Mouse (Mus musculus) spleen, postnatal 36 days (tissue): ENCODE data around the gene Defb35.
"Not testable (repeated sequence)": the region's sequence is repeated elsewhere in the genome, so short reads cannot be mapped to it uniquely, and the experiment has no call there.

Source experiments
- DNase-seq, 2 experiments: peaks; one replicate each; pipeline ENCODE4 v3.0.0; 2022; ENCODE audit warnings: low spot score in 2 of 2, mixed read lengths in 1 of 2

Gene Defb35

DNA sequence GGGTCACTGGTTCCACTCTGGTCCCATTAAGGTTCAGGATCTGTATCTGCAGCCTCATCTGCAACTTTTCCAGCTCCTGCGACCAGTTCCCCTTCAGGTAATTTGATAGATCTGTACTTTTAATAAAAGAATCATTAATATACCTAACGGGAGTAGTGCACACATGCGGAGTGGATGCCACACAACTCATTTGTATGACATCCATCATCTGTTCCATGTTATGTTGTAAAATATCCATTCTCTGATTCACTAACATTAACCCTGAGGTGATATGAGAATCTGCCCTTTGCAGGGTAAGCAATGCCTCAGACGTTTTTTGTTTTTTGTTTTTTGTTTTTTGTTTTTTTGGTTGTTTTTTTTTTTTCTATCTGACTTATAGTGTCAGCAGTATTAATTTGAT, at the start of gene Defb35:
Defb35 (plus strand) TSS at position 301 of the 400 bp plus-strand sequence.
- not testable (repeated sequence) for DNase-seq

DNA sequence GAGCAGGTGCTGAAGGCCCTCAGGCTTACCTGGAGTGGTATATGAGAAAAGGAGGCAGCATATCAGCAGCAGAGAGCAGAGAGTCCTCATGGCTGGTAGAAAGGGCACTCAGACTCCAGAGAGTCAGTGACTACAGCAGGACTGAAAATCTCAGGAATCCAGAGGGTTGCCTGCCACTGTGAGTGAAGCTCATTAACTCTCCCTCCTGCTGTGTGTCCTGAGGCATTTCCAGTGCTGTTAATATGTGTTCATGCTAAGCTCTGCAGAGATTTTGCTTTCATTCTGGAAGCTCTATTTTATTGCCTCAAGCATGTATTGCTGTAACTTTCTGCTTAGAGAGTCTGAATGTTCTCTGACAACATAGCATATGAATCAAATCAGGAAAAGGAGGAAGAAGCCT, 31.9 kb upstream of the Defb35 start, which contains the start of gene Defb11:
Defb11 (minus strand) TSS at position 123 of the 400 bp plus-strand sequence.
- DNase-seq, result not testable (repeated sequence)

DNA sequence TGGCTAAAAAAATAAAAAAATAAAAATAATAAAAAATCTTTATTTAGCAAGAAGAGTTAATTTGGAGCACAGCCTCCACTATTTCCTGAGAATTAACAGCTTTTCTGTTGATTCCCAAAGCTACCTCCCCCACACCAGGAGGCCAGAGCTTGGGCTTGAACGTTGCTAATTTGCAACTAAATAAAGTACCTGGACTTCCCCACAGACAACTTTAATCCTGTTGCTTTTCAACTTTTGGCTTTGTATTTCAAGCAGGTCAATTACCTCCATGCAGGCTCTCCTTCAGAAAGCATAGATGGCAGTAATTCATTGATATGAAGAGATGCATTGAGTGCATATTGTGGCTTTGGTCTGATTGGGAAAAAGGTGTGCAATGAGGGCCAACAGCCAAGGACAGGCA, 26.2 kb upstream of the Defb35 start:
- DNase-seq, result no peak

DNA sequence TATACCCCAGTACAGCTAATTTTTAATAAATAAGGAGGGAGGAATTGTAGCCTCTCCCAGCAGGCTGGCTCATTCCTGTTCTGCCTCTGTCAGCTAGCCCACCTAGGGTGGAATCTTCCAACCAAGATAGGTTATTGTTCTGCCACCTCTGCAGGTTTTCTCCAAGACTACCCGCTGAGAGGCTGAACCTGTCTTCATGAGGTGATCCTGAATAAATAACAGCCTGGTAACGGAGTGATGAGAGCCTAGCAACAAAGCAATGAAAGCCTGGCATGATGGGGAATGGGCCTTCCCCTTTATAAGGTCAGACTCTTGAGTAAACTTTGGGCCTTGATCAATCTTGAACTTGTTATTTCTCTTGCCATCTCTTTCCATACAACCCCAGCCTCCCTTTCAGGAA, 25.6 kb upstream of the Defb35 start:
- DNase-seq, result no peak

DNA sequence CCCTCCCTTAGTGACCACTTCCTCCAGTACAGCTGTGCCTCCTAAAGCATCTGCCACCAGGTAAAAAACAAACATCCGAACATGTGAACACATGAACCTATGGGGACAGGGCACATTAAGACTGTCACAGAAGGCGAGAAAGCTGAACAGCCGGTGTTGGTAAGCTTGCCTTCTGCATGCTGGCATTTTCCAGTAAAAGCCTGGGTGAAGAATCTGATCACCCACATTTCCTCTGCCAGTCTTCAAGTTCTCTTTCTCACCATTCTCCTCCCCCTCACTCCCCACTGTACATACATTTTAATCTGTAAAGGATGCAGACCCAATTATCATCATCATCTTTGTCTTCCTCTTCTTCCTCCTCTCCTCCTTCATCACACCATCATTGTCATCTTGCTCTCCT, 22.5 kb upstream of the Defb35 start:
- no peak for DNase-seq

DNA sequence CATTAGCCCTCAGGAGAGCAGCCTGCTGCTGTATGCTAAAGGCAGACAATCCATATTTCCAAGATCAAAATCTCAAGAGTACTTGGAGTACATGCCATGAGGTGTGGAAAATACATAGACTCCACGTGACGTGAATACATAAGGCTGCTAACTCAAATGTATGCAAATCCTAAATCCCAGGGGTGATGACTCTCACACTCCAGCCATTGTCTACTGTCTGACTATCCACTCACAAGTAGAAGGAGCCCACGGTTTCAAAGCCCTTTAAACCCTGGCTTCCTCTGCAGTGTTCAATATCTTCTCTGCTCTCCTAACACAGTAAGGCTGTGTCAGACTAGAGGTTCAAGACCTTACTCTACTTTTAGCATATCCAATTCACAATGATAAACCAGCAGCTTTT, 7.4 kb upstream of the Defb35 start:
- not testable (repeated sequence) for DNase-seq

DNA sequence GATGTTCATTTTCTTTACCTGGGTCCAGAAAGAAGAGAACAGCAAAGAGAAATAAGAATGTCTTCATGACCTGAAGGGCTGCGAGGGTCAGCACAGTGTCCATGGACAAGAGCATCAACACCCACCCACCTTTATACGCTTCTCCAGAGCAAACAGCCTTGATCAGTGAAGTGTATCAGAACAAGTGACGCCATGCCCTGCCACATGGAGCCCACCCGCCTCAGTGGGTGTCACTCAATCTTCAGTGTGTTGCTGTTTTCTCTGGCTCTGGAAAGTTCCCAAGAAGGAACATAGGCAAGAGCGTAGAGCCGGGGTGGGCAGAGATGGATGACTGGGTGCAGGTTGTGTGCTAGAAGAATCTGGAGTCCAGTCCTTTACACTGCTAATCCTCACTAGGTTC, 5.5 kb upstream of the Defb35 start, which contains the start of gene Defb15:
Defb15 (minus strand) TSS at position 101 of the 400 bp plus-strand sequence.
- DNase-seq, result no peak

DNA sequence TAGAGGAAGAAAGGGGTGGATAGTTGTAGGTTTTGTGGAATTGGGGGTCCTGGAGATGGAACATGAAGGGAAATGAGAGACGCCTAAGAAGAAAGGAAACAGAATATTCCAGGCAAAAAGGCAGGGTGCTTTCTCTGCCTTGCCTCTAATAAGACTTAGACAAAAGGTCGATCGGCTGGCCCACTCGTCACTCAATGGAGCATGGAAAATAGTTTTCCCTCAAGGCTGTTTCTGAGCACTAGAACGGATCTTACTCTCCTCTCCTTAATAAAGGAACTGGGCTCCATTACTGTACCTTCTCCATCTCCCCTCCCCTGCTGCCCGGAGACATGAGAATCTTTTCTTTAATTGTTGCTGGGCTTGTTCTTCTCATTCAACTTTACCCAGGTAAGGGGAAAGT, 8.3 kb downstream of the Defb35 start, which contains the start of gene Defb13:
Defb13 (plus strand) TSS at position 301 of the 400 bp plus-strand sequence.
- no peak for DNase-seq

DNA sequence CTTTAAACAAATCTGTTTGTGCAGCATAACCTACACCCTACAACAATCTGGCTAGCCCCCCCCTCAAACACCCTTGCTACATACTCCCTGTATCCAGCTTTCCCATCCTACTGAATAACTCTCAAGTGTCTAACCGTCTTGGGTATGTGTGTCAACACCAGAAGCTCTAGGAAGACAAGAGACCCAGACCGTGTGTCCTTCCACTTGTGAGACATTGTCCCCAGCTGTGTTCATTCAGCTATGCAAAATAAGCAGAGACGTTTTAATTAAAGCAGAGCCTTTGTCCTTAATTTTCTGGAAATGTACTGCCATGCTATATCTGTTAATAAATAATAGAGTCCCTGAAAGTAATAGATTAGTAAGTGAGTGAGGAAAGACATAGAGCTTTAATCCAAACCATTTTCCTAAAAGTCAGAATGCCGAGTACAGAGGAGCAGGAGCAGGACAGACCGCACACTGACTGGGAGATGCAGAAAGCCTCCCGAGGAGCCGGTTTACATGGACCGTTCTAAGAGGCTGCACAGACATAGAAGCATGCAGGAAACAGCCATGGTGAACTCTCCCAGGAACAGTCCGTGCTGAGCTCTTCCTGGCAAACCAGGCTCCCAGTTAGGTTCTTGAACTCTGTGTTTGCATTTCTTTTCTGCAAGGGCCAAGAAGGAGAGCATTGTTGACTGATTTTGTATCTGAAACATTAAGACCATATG, 9.3 kb downstream of the Defb35 start:
- no peak for DNase-seq

DNA sequence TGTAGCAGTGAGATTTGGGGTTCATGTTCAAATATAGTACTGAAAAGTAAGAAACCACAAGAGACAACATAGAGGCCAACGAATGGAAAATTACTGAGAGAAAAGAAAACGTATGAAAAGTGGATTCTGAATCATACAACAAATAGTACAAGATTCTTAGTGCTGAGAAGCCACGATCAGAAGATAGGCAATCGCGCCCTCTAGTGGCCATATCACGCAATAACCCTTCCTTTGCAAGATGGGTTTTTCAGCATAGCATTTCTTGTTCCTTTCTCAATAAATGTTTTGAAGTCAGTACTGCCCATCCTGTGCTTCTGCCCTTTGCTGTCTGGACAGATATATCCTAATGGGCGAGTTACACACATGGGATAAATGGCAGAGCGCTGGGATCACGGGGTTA, 17.2 kb downstream of the Defb35 start:
- DNase-seq, result no peak

DNA sequence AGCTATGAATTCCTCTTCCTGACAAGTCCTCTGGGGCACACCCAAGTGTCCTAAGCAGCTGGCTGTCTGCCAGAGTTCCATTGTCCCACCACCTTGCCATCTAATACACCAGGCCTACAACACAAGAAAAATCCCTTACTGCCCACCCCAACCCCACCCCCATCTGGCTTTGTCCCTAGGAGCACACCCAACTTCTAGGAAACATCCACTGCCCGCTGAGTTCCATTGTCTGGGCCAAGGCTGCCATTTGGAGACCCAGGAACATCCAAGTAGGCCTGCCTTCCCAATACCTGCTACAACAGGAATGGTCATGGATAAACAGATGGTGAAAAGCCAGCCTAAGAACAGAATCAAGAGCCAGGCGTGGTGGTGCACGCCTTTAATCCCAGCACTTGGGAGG, 18.2 kb downstream of the Defb35 start:
- no peak for DNase-seq

DNA sequence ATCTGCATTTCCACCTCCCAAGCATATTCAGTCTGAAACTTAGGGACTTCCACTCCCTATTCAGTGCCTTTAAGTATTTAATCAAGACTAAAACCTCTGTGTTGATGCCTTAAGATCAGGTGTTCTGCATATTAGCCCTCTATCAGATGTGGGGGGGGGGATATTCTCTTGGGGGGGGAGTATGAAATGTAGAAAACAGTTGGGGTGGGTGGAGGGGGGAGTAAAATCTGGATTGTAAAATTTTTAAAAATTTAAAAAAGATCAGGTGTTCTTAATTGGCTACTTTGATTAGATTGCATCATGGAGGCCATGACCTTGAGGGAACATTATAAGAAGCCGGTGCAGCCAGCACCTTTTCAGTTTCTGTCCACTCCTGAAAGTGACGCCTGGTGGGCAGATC, 20.3 kb downstream of the Defb35 start, which contains the start of gene Fam90a1a:
Fam90a1a (plus strand) TSS at position 301 of the 400 bp plus-strand sequence.
- no peak for DNase-seq

DNA sequence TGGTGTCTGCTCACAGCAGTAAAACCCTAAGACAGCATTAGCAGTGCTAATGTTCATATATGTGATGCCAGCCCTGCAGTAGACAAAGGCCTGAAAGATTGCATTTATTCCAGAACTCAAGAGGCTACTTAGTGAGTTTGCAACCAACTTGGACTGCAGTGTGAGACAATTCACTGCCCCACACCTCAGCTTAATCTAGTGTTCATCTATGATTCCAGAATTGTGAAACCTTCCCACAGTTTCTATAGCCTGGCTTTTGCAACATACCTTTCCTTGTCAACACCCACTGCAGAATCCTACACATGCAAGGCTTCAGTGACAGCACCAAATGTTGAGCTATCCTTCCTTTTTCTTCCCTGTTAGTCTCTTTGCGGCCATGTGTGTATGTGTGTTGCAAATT, 28.5 kb downstream of the Defb35 start:
- DNase-seq, result no peak

DNA sequence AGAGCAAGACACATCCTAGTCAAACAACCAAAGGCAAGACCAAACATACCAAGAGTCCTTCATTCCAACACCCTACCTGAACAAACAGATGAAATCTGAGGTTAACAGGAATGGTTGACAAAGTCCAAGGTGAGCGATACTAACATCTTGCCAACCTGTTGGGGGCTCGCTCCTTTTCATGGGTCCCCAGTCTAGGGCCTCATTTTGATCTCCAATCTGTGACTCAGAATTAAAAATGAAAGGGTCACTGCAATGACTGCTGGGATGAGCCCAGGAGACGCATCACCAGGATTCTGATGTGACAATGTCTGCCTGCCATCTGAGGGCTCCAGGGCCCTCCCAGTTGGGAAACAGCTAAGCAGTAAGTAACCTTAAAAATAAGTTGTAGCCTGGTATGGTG, 31.3 kb downstream of the Defb35 start, which contains the start of gene Ccdc70:
Ccdc70 (plus strand) TSS at position 301 of the 400 bp plus-strand sequence.
- no peak for DNase-seq

DNA sequence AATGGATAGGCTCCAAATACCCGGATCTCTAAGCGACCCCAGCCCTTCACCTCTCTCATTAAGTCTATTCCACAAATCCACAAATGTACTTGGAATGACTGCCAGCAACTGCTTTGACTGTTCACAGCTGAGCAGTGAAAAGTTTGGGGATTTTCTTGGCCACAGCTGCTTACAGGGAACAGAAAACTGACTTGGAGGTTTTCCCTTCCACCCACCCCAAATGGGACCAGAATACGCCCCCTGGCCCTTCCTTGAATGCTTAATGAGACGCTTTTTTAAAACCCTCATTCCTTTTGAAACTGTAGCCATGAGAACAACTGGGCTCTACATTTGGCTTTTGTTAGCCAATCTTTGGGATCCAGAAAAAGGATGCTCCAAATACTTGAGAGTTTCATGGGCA, 40.0 kb downstream of the Defb35 start:
- no peak for DNase-seq

DNA sequence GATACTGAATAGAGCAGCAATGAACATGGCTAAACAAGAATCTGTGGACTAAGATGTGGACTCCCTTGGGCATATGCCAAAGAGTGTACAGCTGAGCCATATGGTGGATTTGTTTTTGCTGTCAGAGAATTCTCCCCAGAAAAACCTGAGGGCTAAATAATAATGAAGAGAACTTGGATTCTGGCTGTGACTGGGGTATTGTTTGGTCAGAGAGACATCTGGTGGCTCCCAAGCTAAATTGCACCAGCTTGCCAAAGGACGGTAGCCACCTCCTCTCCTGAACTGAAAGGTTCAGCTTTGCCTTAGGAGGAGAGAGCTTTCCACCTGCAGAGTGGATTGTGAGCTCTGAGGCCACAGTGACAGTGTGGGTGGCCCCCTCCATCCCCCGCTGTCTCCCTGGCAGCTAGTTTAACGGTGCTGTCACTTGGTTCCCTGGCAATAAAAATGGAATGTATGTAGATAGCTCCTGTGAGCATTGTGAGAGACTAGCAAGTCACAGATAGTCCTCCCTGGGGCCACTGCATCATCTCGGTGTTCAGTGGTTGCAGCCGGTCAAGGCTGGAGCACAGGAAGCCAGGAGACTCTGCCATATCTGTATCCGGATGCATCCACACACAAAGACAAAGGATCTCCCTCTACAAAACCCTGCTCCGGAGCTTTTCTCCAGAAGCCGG, 43.6 kb downstream of the Defb35 start:
- no peak for DNase-seq
